Mouse (Mus musculus) embryo, embryonic 9.5 days (tissue): ENCODE measurements around the gene Ctsd.

Source experiments
- DNase-seq: peaks from one replicate; pipeline ENCODE4 v3.0.0-alpha.2; 2017; ENCODE audit errors: extremely low spot score

The Ctsd gene

GRCm38 (mm10) chr7:142374413-142375015, 13.3 kb downstream of the Ctsd start:
- DNase-seq, result no peak

GRCm38 (mm10) chr7:142373641-142374412, 14.0 kb downstream of the Ctsd start, which contains the start of gene Ifitm10:
Ifitm10 (minus strand) TSS chr7:142373753.
- DNase-seq, result no peak

GRCm38 (mm10) chr7:142373039-142373438, 14.8 kb downstream of the Ctsd start:
- no peak for DNase-seq

GRCm38 (mm10) chr7:142371768-142372661, 15.8 kb downstream of the Ctsd start:
- peak; percentile 41 for DNase-seq

GRCm38 (mm10) chr7:142371398-142371767, 16.5 kb downstream of the Ctsd start:
- DNase-seq, result no peak

- DNase-seq, result no peak
These were observed 16.9 kb downstream of the Ctsd start for GRCm38 (mm10) chr7:142370937-142371336.

GRCm38 (mm10) chr7:142369820-142370219, 18.0 kb downstream of the Ctsd start:
- DNase-seq, result no peak

GRCm38 (mm10) chr7:142368856-142369255, 19.0 kb downstream of the Ctsd start:
- no peak for DNase-seq

- no peak for DNase-seq
These were observed 24.7 kb downstream of the Ctsd start for GRCm38 (mm10) chr7:142363107-142363506.

GRCm38 (mm10) chr7:142360743-142361142, 27.1 kb downstream of the Ctsd start:
- DNase-seq, result no peak

- no peak for DNase-seq
These were observed 28.7 kb downstream of the Ctsd start for GRCm38 (mm10) chr7:142359129-142359528.

- no peak for DNase-seq
These were observed 30.3 kb downstream of the Ctsd start for GRCm38 (mm10) chr7:142357566-142357965.

GRCm38 (mm10) chr7:142354661-142355233, 33.1 kb downstream of the Ctsd start:
- DNase-seq, result no peak

GRCm38 (mm10) chr7:142353854-142354253, 34.0 kb downstream of the Ctsd start:
- no peak for DNase-seq

- DNase-seq, result no peak
These were observed 36.3 kb downstream of the Ctsd start for GRCm38 (mm10) chr7:142351569-142351968.

GRCm38 (mm10) chr7:142349308-142349961, 38.4 kb downstream of the Ctsd start:
- DNase-seq, result no peak

GRCm38 (mm10) chr7:142347542-142347941, 40.3 kb downstream of the Ctsd start:
- DNase-seq, result no peak

- no peak for DNase-seq
These were observed 45.6 kb downstream of the Ctsd start for GRCm38 (mm10) chr7:142342247-142342640.

- no peak for DNase-seq
These were observed 46.1 kb downstream of the Ctsd start for GRCm38 (mm10) chr7:142341564-142342246.

GRCm38 (mm10) chr7:142340269-142340970, 47.4 kb downstream of the Ctsd start:
- DNase-seq, result no peak
